Comparison of ENCODE assay signal across 14 mouse cellular contexts in the genomic region with DNA sequence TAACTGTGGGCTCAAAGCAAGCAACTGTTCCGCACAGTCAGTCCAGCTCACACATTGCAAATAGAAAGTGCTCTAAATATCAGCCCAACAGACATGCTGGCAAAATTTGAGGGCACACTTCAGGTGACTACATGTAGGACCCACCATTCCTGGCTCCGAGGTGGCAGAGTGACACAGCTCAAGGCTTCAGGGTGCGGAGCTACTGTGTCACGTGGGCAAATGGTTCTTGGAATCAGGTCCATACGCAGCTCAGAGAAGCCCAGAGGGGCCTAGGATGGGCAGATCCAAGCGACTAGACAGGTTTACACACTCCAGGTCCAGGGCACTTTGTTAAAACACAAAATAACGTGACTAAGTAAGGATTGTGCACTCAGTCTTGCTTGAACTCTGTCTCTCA.
A peak's percentile ranks its signal among the peaks of the same experiment; 100 is the strongest.
DNase-seq lines count a peak whose midpoint lies in the region; ATAC-seq lines count a peak whose summit lies in the region.
"Had no signal": no experiment of that assay in that cellular context is flagged by ENCODE, and none has a peak within 500 bp of the region (broad histone marks: within the 10 kb centered on the region; RNA-seq: fewer than 3 reads in every experiment).

No protein-coding gene starts in this region.

- no peak for DNase-seq in heart, adult 11 months
- no peak for DNase-seq in lung, postnatal 25 days (ENCODE audit: low spot score)
- no peak for DNase-seq in layer of hippocampus, postnatal 10 days (ENCODE audit: low spot score in 2 of 2)
- no peak for DNase-seq in thymus, postnatal 0 days (ENCODE audit: low spot score)
- DNase-seq: cerebellum, adult 8-10 months; layer of hippocampus, adult 9-11 months; liver, embryonic 13.5 days; right cerebral cortex, postnatal 14 days had no signal

- peak overlapping the region; percentile 95 to 97 for H3K27ac ChIP-seq in heart, embryonic 14.5 days (replicated peaks in 1 of 2; ENCODE audit: control insufficient read depth in 1 of 2, insufficient read depth in 1 of 2, low read depth in 2 of 2, low read length in 2 of 2)
- H3K27ac ChIP-seq in lung, embryonic 15.5 days = peak overlapping the region; percentile 90
- peak overlapping the region; percentile 93 for H3K27ac ChIP-seq in heart, embryonic 15.5 days
- 0 out of 2 replicates have a peak overlapping the region, but pooled peaks have one; percentile 34 for H3K27ac ChIP-seq in neural tube, embryonic 14.5 days (ENCODE audit: low read depth, low read length)
- H3K27ac ChIP-seq: liver, embryonic 13.5 days; neural tube, embryonic 12.5 days had no signal

- 0 out of 2 replicates have a peak, but pooled peaks have one; percentile 15 for ATAC-seq in heart, embryonic 14.5 days (ENCODE audit: insufficient number of reproducible peaks, insufficient read depth, low FRiP score, low read depth)
- peak; percentile 44; the same call in 1 of the 2 replicates for ATAC-seq in lung, embryonic 15.5 days (ENCODE audit: borderline replicate concordance, extremely low read depth, low FRiP score, low TSS enrichment)
- ATAC-seq in heart, embryonic 15.5 days (replicated peaks; ENCODE audit: insufficient number of reproducible peaks, insufficient read depth, low FRiP score, low read depth) = peak; percentile 24
- no peak for ATAC-seq in neural tube, embryonic 14.5 days (ENCODE audit: low read depth)
- ATAC-seq: Patski had no signal

- no peaks in the 10 kb centered on the region for H3K36me3 ChIP-seq in heart, embryonic 14.5 days (ENCODE audit: control insufficient read depth, insufficient read depth, low read length)
- no peaks in the 10 kb centered on the region for H3K36me3 ChIP-seq in lung, embryonic 15.5 days
- no peaks in the 10 kb centered on the region for H3K36me3 ChIP-seq in heart, embryonic 15.5 days
- no peaks in the 10 kb centered on the region for H3K36me3 ChIP-seq in neural tube, embryonic 14.5 days (ENCODE audit: control insufficient read depth, insufficient read depth, low read length)
- H3K36me3 ChIP-seq: liver, embryonic 13.5 days; neural tube, embryonic 12.5 days had no signal

- WGBS in heart, embryonic 14.5 days = 41% methylated on average over 7 of the region's 7 CpGs
- 43% methylated on average over 7 of the region's 7 CpGs for WGBS in lung, embryonic 15.5 days
- WGBS in heart, embryonic 15.5 days = 44% methylated on average over 7 of the region's 7 CpGs
- WGBS in neural tube, embryonic 14.5 days = 73% methylated on average over 7 of the region's 7 CpGs

- H3K9ac ChIP-seq in heart, embryonic 14.5 days (ENCODE audit: low read length) = peak overlapping the region; percentile 42
- H3K9ac ChIP-seq in lung, embryonic 15.5 days = no peak overlapping the region
- no peak overlapping the region for H3K9ac ChIP-seq in heart, embryonic 15.5 days
- H3K9ac ChIP-seq in neural tube, embryonic 14.5 days (replicated peaks; ENCODE audit: low read depth, low read length) = no peak overlapping the region
- H3K9ac ChIP-seq: liver, embryonic 13.5 days; neural tube, embryonic 12.5 days had no signal

- H3K4me2 ChIP-seq in heart, embryonic 14.5 days (ENCODE audit: low read length) = peak overlapping the region; percentile 49
- peak overlapping the region; percentile 4; the same call in 1 of the 2 replicates for H3K4me2 ChIP-seq in lung, embryonic 15.5 days
- H3K4me2 ChIP-seq in heart, embryonic 15.5 days = peak overlapping the region; percentile 31
- no peak overlapping the region for H3K4me2 ChIP-seq in neural tube, embryonic 14.5 days (ENCODE audit: low read depth, low read length)
- H3K4me2 ChIP-seq: liver, embryonic 13.5 days; neural tube, embryonic 12.5 days had no signal

- H3K4me1 ChIP-seq in heart, embryonic 14.5 days (ENCODE audit: control insufficient read depth in 2 of 2, insufficient read depth in 2 of 2, low read length in 2 of 2) = peaks cover 14 to 27% of the 10 kb centered on the region in 2 experiments
- peaks cover 26% of the 10 kb centered on the region for H3K4me1 ChIP-seq in lung, embryonic 15.5 days
- peaks cover 24% of the 10 kb centered on the region for H3K4me1 ChIP-seq in heart, embryonic 15.5 days (replicated peaks)
- H3K4me1 ChIP-seq in neural tube, embryonic 14.5 days (ENCODE audit: control insufficient read depth, insufficient read depth, low read length) = peaks cover 4% of the 10 kb centered on the region; the same call in 1 of the 2 replicates

- H3K4me3 ChIP-seq in heart, embryonic 14.5 days (ENCODE audit: control insufficient read depth in 1 of 2, insufficient read depth in 1 of 2, low read depth in 1 of 2, low read length in 2 of 2) = no peak overlapping the region
- H3K4me3 ChIP-seq in lung, embryonic 15.5 days = no peak overlapping the region
- no peak overlapping the region for H3K4me3 ChIP-seq in heart, embryonic 15.5 days
- no peak overlapping the region for H3K4me3 ChIP-seq in neural tube, embryonic 14.5 days (ENCODE audit: low read depth, low read length)
- H3K4me3 ChIP-seq: liver, embryonic 13.5 days; neural tube, embryonic 12.5 days had no signal

- no peaks in the 10 kb centered on the region for H3K27me3 ChIP-seq in heart, embryonic 14.5 days (ENCODE audit: control insufficient read depth, insufficient read depth, low read length)
- no peaks in the 10 kb centered on the region for H3K27me3 ChIP-seq in lung, embryonic 15.5 days
- H3K27me3 ChIP-seq in heart, embryonic 15.5 days = no peaks in the 10 kb centered on the region
- no peaks in the 10 kb centered on the region for H3K27me3 ChIP-seq in neural tube, embryonic 14.5 days (ENCODE audit: control insufficient read depth, insufficient read depth, low read length)
- H3K27me3 ChIP-seq: liver, embryonic 13.5 days; neural tube, embryonic 12.5 days; Patski had no signal

- H3K9me3 ChIP-seq in heart, embryonic 14.5 days (ENCODE audit: control insufficient read depth, low read length) = no peaks in the 10 kb centered on the region
- H3K9me3 ChIP-seq in lung, embryonic 15.5 days = no peaks in the 10 kb centered on the region
- no peaks in the 10 kb centered on the region for H3K9me3 ChIP-seq in heart, embryonic 15.5 days (replicated peaks)
- no peaks in the 10 kb centered on the region for H3K9me3 ChIP-seq in neural tube, embryonic 14.5 days (ENCODE audit: control insufficient read depth, low read length)
- H3K9me3 ChIP-seq: liver, embryonic 13.5 days; neural tube, embryonic 12.5 days had no signal

Comparison
In these comparisons a context has a peak if more than half of its experiments do, and no peak if none do; other contexts are left out.
1. H3K27ac ChIP-seq: peak in every context shown above with its lines; median percentile 96 in heart, embryonic 14.5 days; 93 in heart, embryonic 15.5 days; 90 in lung, embryonic 15.5 days; 34 in neural tube, embryonic 14.5 days.